Mouse (Mus musculus): ENCODE measurements at regions not wholly inside any gene's neighbourhood (a gene's known extent, or its start where the extent isn't known, plus 50 kb on each side); places are given as distances from the start of the nearest gene placed in this dataset.
A peak's percentile ranks its signal among the peaks of the same experiment; 100 is the strongest.

- no peaks in the 10 kb centered on the region for H3K36me3 ChIP-seq (ENCODE audit: control insufficient read depth, insufficient read depth, low read length)
- no peak overlapping the region for H3K4me3 ChIP-seq (ENCODE audit: low read depth, low read length)
- no peak overlapping the region for H3K9ac ChIP-seq (ENCODE audit: low read length)
- TF ChIP-seq CTCF (IDR thresholded peaks at IDR 0.05; ENCODE audit: low read depth) (no peak), EP300 (optimal IDR thresholded peaks at IDR 0.05) (no peak)
- H3K27ac ChIP-seq (replicated peaks), result no peak overlapping the region
- DNase-seq (ENCODE audit: low spot score) (no peak), ATAC-seq (ENCODE audit: low FRiP score, low TSS enrichment) (no peak)
- H3K4me2 ChIP-seq (replicated peaks; ENCODE audit: low read depth), result no peak overlapping the region
- H3K9me3 ChIP-seq (ENCODE audit: control insufficient read depth, low read length), result no peaks in the 10 kb centered on the region
- no peaks in the 10 kb centered on the region for H3K27me3 ChIP-seq (ENCODE audit: control insufficient read depth, insufficient read depth, low read length)
- H3K4me1 ChIP-seq (replicated peaks; ENCODE audit: control insufficient read depth, insufficient read depth), result 0 out of 2 replicates have a peak, but pooled peaks cover 2% of the 10 kb centered on the region
Measured at GRCm38 (mm10) chr13:80946034-80946433, 62.9 kb downstream of the Arrdc3 start.

GRCm38 (mm10) chr13:80947705-80948104 lies 64.5 kb downstream of the Arrdc3 start:
- H3K9ac ChIP-seq (ENCODE audit: low read length), result no peak overlapping the region
- no peak for ATAC-seq (ENCODE audit: low FRiP score, low TSS enrichment)
- no peak overlapping the region for H3K27ac ChIP-seq (replicated peaks)
- no peak overlapping the region for H3K4me2 ChIP-seq (replicated peaks; ENCODE audit: low read depth)
- no peak for DNase-seq (ENCODE audit: low spot score)
- H3K36me3 ChIP-seq (ENCODE audit: control insufficient read depth, insufficient read depth, low read length), result no peaks in the 10 kb centered on the region
- TF ChIP-seq CTCF (IDR thresholded peaks at IDR 0.05; ENCODE audit: low read depth) (no peak), EP300 (optimal IDR thresholded peaks at IDR 0.05) (no peak)
- H3K27me3 ChIP-seq (ENCODE audit: control insufficient read depth, insufficient read depth, low read length), result no peaks in the 10 kb centered on the region
- H3K4me3 ChIP-seq (ENCODE audit: low read depth, low read length), result no peak overlapping the region
- peaks cover 4% of the 10 kb centered on the region; the same call in 1 of the 2 replicates for H3K4me1 ChIP-seq (replicated peaks; ENCODE audit: control insufficient read depth, insufficient read depth)
- WGBS, result 84% methylated on average over 6 of the region's 6 CpGs
- no peaks in the 10 kb centered on the region for H3K9me3 ChIP-seq (ENCODE audit: control insufficient read depth, low read length)

GRCm38 (mm10) chr13:80949133-80949697 lies 66.0 kb downstream of the Arrdc3 start:
- DNase-seq (ENCODE audit: low spot score) (no peak), ATAC-seq (ENCODE audit: low FRiP score, low TSS enrichment) (peak; percentile 71)
- H3K4me3 ChIP-seq (ENCODE audit: low read depth, low read length), result no peak overlapping the region
- TF ChIP-seq EP300 (optimal IDR thresholded peaks at IDR 0.05) (peak; percentile 12), CTCF (IDR thresholded peaks at IDR 0.05; ENCODE audit: low read depth) (no peak)
- no peaks in the 10 kb centered on the region for H3K27me3 ChIP-seq (ENCODE audit: control insufficient read depth, insufficient read depth, low read length)
- 22% methylated on average over 6 of the region's 6 CpGs for WGBS
- peak overlapping the region; percentile 70 for H3K27ac ChIP-seq (replicated peaks)
- H3K4me1 ChIP-seq (replicated peaks; ENCODE audit: control insufficient read depth, insufficient read depth), result peaks cover 4% of the 10 kb centered on the region; the same call in 1 of the 2 replicates
- H3K4me2 ChIP-seq (replicated peaks; ENCODE audit: low read depth), result no peak overlapping the region
- no peaks in the 10 kb centered on the region for H3K36me3 ChIP-seq (ENCODE audit: control insufficient read depth, insufficient read depth, low read length)
- H3K9me3 ChIP-seq (ENCODE audit: control insufficient read depth, low read length), result no peaks in the 10 kb centered on the region
- no peak overlapping the region for H3K9ac ChIP-seq (ENCODE audit: low read length)

GRCm38 (mm10) chr13:80950239-80950638 lies 67.1 kb downstream of the Arrdc3 start:
- Histone ChIP-seq H3K27ac (replicated peaks) (peak overlapping the region; percentile 25), H3K4me2 (replicated peaks; ENCODE audit: low read depth) (no peak overlapping the region), H3K9ac (ENCODE audit: low read length) (no peak overlapping the region), H3K4me1 (replicated peaks; ENCODE audit: control insufficient read depth, insufficient read depth) (peaks cover 4% of the 10 kb centered on the region; the same call in 1 of the 2 replicates), H3K9me3 (ENCODE audit: control insufficient read depth, low read length) (no peaks in the 10 kb centered on the region), H3K4me3 (ENCODE audit: low read depth, low read length) (no peak overlapping the region), H3K27me3 (ENCODE audit: control insufficient read depth, insufficient read depth, low read length) (no peaks in the 10 kb centered on the region), H3K36me3 (ENCODE audit: control insufficient read depth, insufficient read depth, low read length) (no peaks in the 10 kb centered on the region)
- DNase-seq (ENCODE audit: low spot score) (no peak), ATAC-seq (ENCODE audit: low FRiP score, low TSS enrichment) (no peak)
- 85% methylated on average over 2 of the region's 2 CpGs for WGBS
- no peak for TF ChIP-seq EP300 (optimal IDR thresholded peaks at IDR 0.05)
- TF ChIP-seq CTCF (IDR thresholded peaks at IDR 0.05; ENCODE audit: low read depth), result no peak

GRCm38 (mm10) chr13:80950803-80951202 lies 67.6 kb downstream of the Arrdc3 start:
- peaks cover 4% of the 10 kb centered on the region; the same call in 1 of the 2 replicates for H3K4me1 ChIP-seq (replicated peaks; ENCODE audit: control insufficient read depth, insufficient read depth)
- no peak overlapping the region for H3K9ac ChIP-seq (ENCODE audit: low read length)
- H3K27me3 ChIP-seq (ENCODE audit: control insufficient read depth, insufficient read depth, low read length), result no peaks in the 10 kb centered on the region
- no peak overlapping the region for H3K27ac ChIP-seq (replicated peaks)
- no peak for DNase-seq (ENCODE audit: low spot score)
- TF ChIP-seq CTCF (IDR thresholded peaks at IDR 0.05; ENCODE audit: low read depth) (no peak), EP300 (optimal IDR thresholded peaks at IDR 0.05) (no peak)
- no peak overlapping the region for H3K4me3 ChIP-seq (ENCODE audit: low read depth, low read length)
- WGBS, result 69% methylated on average over 3 of the region's 3 CpGs
- no peaks in the 10 kb centered on the region for H3K36me3 ChIP-seq (ENCODE audit: control insufficient read depth, insufficient read depth, low read length)
- no peaks in the 10 kb centered on the region for H3K9me3 ChIP-seq (ENCODE audit: control insufficient read depth, low read length)
- no peak for ATAC-seq (ENCODE audit: low FRiP score, low TSS enrichment)
- no peak overlapping the region for H3K4me2 ChIP-seq (replicated peaks; ENCODE audit: low read depth)

- no peak overlapping the region for H3K27ac ChIP-seq (replicated peaks)
- DNase-seq (ENCODE audit: low spot score), result no peak
- TF ChIP-seq EP300 (optimal IDR thresholded peaks at IDR 0.05), result no peak
- TF ChIP-seq CTCF (IDR thresholded peaks at IDR 0.05; ENCODE audit: low read depth), result no peak
- no peak overlapping the region for H3K4me3 ChIP-seq (ENCODE audit: low read depth, low read length)
- no peak for ATAC-seq (ENCODE audit: low FRiP score, low TSS enrichment)
- WGBS, result 59% methylated on average over 3 of the region's 3 CpGs
- no peaks in the 10 kb centered on the region for H3K27me3 ChIP-seq (ENCODE audit: control insufficient read depth, insufficient read depth, low read length)
- no peak overlapping the region for H3K9ac ChIP-seq (ENCODE audit: low read length)
- no peak overlapping the region for H3K4me2 ChIP-seq (replicated peaks; ENCODE audit: low read depth)
- no peaks in the 10 kb centered on the region for H3K9me3 ChIP-seq (ENCODE audit: control insufficient read depth, low read length)
- H3K4me1 ChIP-seq (replicated peaks; ENCODE audit: control insufficient read depth, insufficient read depth), result peaks cover 4% of the 10 kb centered on the region; the same call in 1 of the 2 replicates
- H3K36me3 ChIP-seq (ENCODE audit: control insufficient read depth, insufficient read depth, low read length), result no peaks in the 10 kb centered on the region
Measured at GRCm38 (mm10) chr13:80951327-80951726, 68.1 kb downstream of the Arrdc3 start.
